7 mouse cellular contexts compared by ENCODE assay signal in genomic region chr10:7473197-7473889, GRCm38 (mm10). TPM values are rescaled to one million over a fixed set of nuclear protein-coding genes. Genes with fewer than 3 reads are reported as not detected.
A peak's percentile ranks its signal among the peaks of the same experiment; 100 is the strongest.
DNase-seq lines count a peak whose midpoint lies in the region; ATAC-seq and TF ChIP-seq lines count a peak whose summit lies in the region.

TSS of gene Ulbp1 (minus strand) at chr10:7473638.

- no peaks in the 10 kb centered on the region for H3K4me1 ChIP-seq in embryonic facial prominence, embryonic 15.5 days
- H3K4me1 ChIP-seq in liver, embryonic 16.5 days (ENCODE audit: control insufficient read depth, low read depth, low read length): no peaks in the 10 kb centered on the region; the same call in none of the 2 replicates
- H3K4me1 ChIP-seq in small intestine, adult 2 months (ENCODE audit: control insufficient read depth, insufficient read depth, insufficient read length, low read length): no peaks in the 10 kb centered on the region
- no peaks in the 10 kb centered on the region for H3K4me1 ChIP-seq in midbrain, embryonic 14.5 days (ENCODE audit: control insufficient read depth, insufficient read depth, low read length)

- no peak for TF ChIP-seq POLR2A in small intestine, adult 2 months (IDR thresholded peaks at IDR 0.05; ENCODE audit: low read depth, low read length)

- H3K4me2 ChIP-seq in embryonic facial prominence, embryonic 15.5 days (replicated peaks): 0 out of 2 replicates have a peak within 1 kb of the TSS, but pooled peaks have one; percentile 10
- peak within 1 kb of the TSS; percentile 48 for H3K4me2 ChIP-seq in liver, embryonic 16.5 days (ENCODE audit: low read depth, low read length)
- H3K4me2 ChIP-seq in midbrain, embryonic 14.5 days (ENCODE audit: low read length): no peak within 1 kb of the TSS

- ATAC-seq in embryonic facial prominence, embryonic 15.5 days (ENCODE audit: insufficient number of reproducible peaks, low FRiP score, low TSS enrichment, low read depth): peak; percentile 65; the same call in 1 of the 2 replicates
- peak; percentile 75 for ATAC-seq in liver, embryonic 16.5 days (ENCODE audit: low read depth)
- ATAC-seq in midbrain, embryonic 14.5 days (ENCODE audit: low FRiP score, low TSS enrichment): no peak

- TF ChIP-seq CTCF in small intestine, adult 2 months (IDR thresholded peaks at IDR 0.05; ENCODE audit: extremely low read depth, insufficient read length, insufficient replicate concordance, low read depth, low read length): no peak

- DNase-seq in CD8-positive naive resting alpha-beta T cell, adult 2 months (ENCODE audit: low read depth in 2 of 2, low spot score in 2 of 2): peak; percentile 16 to 39
- DNase-seq in R1 (ENCODE audit: low read depth, low spot score): peak; percentile 91
- peak; percentile 90 for DNase-seq in heart, postnatal 4 days
- DNase-seq in midbrain, embryonic 14.5 days: no peak

- no peaks in the 10 kb centered on the region for H3K27me3 ChIP-seq in embryonic facial prominence, embryonic 15.5 days
- no peaks in the 10 kb centered on the region for H3K27me3 ChIP-seq in liver, embryonic 16.5 days (ENCODE audit: control insufficient read depth, insufficient read depth, low read depth, low read length)
- no peaks in the 10 kb centered on the region for H3K27me3 ChIP-seq in small intestine, adult 2 months (ENCODE audit: control insufficient read depth, insufficient read depth, low read length)
- no peaks in the 10 kb centered on the region for H3K27me3 ChIP-seq in midbrain, embryonic 14.5 days (ENCODE audit: control insufficient read depth, insufficient read depth, low read length)

- 0 out of 2 replicates have a peak within 1 kb of the TSS, but pooled peaks have one; percentile 8 for H3K4me3 ChIP-seq in embryonic facial prominence, embryonic 15.5 days (replicated peaks)
- H3K4me3 ChIP-seq in liver, embryonic 16.5 days (ENCODE audit: low read depth, low read length): peak within 1 kb of the TSS; percentile 43
- peak within 1 kb of the TSS; percentile 56 for H3K4me3 ChIP-seq in small intestine, adult 2 months (ENCODE audit: low read depth, low read length)
- no peak within 1 kb of the TSS for H3K4me3 ChIP-seq in midbrain, embryonic 14.5 days (replicated peaks; ENCODE audit: low read depth, low read length)

- no peak within 1 kb of the TSS for H3K27ac ChIP-seq in embryonic facial prominence, embryonic 15.5 days (replicated peaks)
- H3K27ac ChIP-seq in liver, embryonic 16.5 days (ENCODE audit: low read length): no peak within 1 kb of the TSS
- no peak within 1 kb of the TSS for H3K27ac ChIP-seq in small intestine, adult 2 months (ENCODE audit: insufficient read depth, low read depth, low read length)
- H3K27ac ChIP-seq in midbrain, embryonic 14.5 days (replicated peaks; ENCODE audit: low read depth, low read length): no peak within 1 kb of the TSS

- no peaks in the 10 kb centered on the region for H3K9me3 ChIP-seq in embryonic facial prominence, embryonic 15.5 days (replicated peaks)
- H3K9me3 ChIP-seq in liver, embryonic 16.5 days (replicated peaks; ENCODE audit: control insufficient read depth, low read length): no peaks in the 10 kb centered on the region
- H3K9me3 ChIP-seq in midbrain, embryonic 14.5 days (ENCODE audit: control insufficient read depth, low read length): no peaks in the 10 kb centered on the region

- no peaks in the 10 kb centered on the region for H3K36me3 ChIP-seq in embryonic facial prominence, embryonic 15.5 days
- H3K36me3 ChIP-seq in liver, embryonic 16.5 days (ENCODE audit: control insufficient read depth, insufficient read depth): no peaks in the 10 kb centered on the region
- no peaks in the 10 kb centered on the region for H3K36me3 ChIP-seq in small intestine, adult 2 months (ENCODE audit: control insufficient read depth, insufficient read depth, low read length)
- H3K36me3 ChIP-seq in midbrain, embryonic 14.5 days (ENCODE audit: control insufficient read depth, insufficient read depth, low read length): no peaks in the 10 kb centered on the region

- no peak within 1 kb of the TSS for H3K9ac ChIP-seq in embryonic facial prominence, embryonic 15.5 days
- no peak within 1 kb of the TSS for H3K9ac ChIP-seq in liver, embryonic 16.5 days (ENCODE audit: low read depth, low read length)
- H3K9ac ChIP-seq in midbrain, embryonic 14.5 days (replicated peaks; ENCODE audit: low read length): no peak within 1 kb of the TSS

- 54% methylated on average over 13 of the region's 13 CpGs for WGBS in embryonic facial prominence, embryonic 15.5 days
- 15% methylated on average over 13 of the region's 13 CpGs for WGBS in liver, embryonic 16.5 days (ENCODE audit: insufficient replicate concordance)
- WGBS in small intestine, adult 2 months: 36% methylated on average over 13 of the region's 13 CpGs
- WGBS in midbrain, embryonic 14.5 days: 71% methylated on average over 13 of the region's 13 CpGs

RNA-seq across cellular contexts. Expression of gene Ulbp1, which starts in this region (rescaled TPM):
- polyA plus RNA-seq in embryonic facial prominence, embryonic 15.5 days (2015; fragmentation: Nextera tagmentation; extraction: Ambion mirVana): 1.8 and 2.5 TPM in 2 replicates
- total RNA-seq in heart, postnatal 4 days (2021): 10 to 100 TPM; 56.3 to 62.6 TPM
- 1.3 TPM in 2 replicates for polyA plus RNA-seq in liver, embryonic 16.5 days (2015; fragmentation: Nextera tagmentation; extraction: Ambion mirVana)
- polyA plus RNA-seq in small intestine, adult 2 months (2012; rRNA removed): 0.13 and 0.27 TPM in 2 replicates
- 0.07 and 0.80 TPM in 2 replicates for polyA plus RNA-seq in midbrain, embryonic 14.5 days (2014; fragmentation: Nextera tagmentation; extraction: Ambion mirVana)
